Mouse (Mus musculus) cortical plate, adult 2 months (tissue): ENCODE measurements at regions not wholly inside any gene's neighbourhood (a gene's known extent, or its start where the extent isn't known, plus 50 kb on each side); places are given as distances from the start of the nearest gene placed in this dataset.

Experiments
- H3K27ac ChIP-seq: fragments of 200-500 bp; 2 replicates; pipeline ENCODE4 v1.5.1; 2012; ENCODE audit warnings: low read length, control low read depth, inconsistent platforms; ENCODE audit not compliant: insufficient read depth
- H3K4me1 ChIP-seq: fragments of 200-500 bp; 2 replicates; pipeline ENCODE4 v1.6.1; 2011; ENCODE audit warnings: low read length; ENCODE audit not compliant: control insufficient read depth, insufficient read depth
- H3K4me3 ChIP-seq: fragments of 200-500 bp; 2 replicates; pipeline ENCODE4 v1.5.1; 2011; ENCODE audit warnings: mild to moderate bottlenecking, low read length, control low read depth; ENCODE audit not compliant: insufficient read depth
- CTCF ChIP-seq: fragments of 200-500 bp; IDR thresholded peaks from 2 replicates; pipeline ENCODE4 v1.5.1; 2011; ENCODE audit warnings: mild to moderate bottlenecking, control low read depth, low read length; ENCODE audit not compliant: insufficient read depth; ENCODE audit errors: extremely low read depth
- POLR2A ChIP-seq: fragments of 200-500 bp; IDR thresholded peaks from 2 replicates; pipeline ENCODE4 v1.6.1; 2011; ENCODE audit warnings: mild to moderate bottlenecking, low read length, control low read depth; ENCODE audit not compliant: insufficient read depth; ENCODE audit errors: extremely low read depth

DNA sequence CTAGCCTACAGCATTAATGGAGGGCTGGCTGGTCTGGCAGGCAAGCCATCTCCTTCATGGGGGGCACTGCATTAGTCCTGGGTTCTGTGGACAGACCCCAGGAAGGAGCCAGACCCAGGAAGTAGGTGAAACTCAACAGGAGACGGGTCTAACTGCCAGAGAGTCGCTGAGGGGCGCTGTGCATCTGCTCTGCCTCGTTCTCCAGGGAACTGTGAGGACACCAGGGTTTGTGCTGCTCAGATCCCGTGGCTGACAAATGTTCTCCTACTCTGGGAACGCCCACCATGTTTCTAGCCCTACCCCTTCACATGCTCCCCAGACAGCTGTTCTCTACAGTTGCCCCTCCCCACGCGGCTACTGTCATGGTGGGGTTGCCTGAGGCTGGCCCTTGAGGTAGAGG lies 67.7 kb upstream of the Gm26897 start:
- Histone ChIP-seq H3K4me1 (no peaks in the 10 kb centered on the region), H3K27ac (no peak overlapping the region), H3K4me3 (no peak overlapping the region)
- 0 out of 2 replicates have a peak, but pooled peaks have one; percentile 2 for TF ChIP-seq CTCF
- TF ChIP-seq POLR2A = no peak

DNA sequence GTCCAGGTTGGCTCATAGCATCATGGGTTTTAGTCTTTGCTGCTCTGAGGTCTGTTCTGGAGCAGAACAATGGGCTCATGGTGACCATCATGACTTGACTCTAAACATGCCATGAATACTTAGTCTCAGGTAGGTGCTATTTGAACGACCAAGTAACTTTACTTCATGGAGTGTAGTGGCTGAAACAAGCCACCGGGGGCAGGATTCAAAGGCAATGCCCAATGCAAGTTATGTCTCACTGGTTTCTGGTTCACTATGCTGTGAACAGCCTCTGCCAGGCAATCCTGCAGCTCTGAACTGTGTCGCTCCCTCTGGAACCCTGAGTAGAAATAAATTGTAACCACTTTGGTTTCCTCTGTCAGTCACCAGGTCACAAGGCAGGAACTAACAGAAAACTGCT lies 65.8 kb upstream of the Gm26897 start:
- peak; percentile 24; the same call in 1 of the 2 replicates for TF ChIP-seq CTCF
- TF ChIP-seq POLR2A = no peak
- H3K4me3 ChIP-seq = no peak overlapping the region
- no peaks in the 10 kb centered on the region; the same call in 1 of the 2 replicates for H3K4me1 ChIP-seq
- no peak overlapping the region for H3K27ac ChIP-seq

DNA sequence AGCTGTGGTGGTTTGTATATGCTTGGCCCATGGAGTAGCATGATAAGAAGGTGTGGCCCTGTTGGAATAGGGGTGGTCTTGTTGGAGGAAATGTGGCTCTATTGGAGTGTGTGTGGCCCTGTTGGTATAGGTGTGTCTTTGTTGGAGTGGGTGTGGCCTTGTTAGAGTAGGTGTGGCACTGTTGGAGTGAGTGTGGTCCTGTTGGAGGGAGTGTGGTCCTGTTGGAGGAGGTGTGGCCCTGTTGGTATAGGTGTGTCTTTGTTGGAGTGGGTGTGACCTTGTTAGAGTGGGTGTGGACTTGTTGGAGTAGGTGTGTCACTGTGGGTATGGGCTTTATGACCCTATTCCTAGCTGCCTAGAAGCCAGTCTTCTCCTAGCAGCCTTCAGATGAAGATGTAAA lies 64.6 kb upstream of the Gm26897 start:
- no peaks in the 10 kb centered on the region; the same call in 1 of the 2 replicates for H3K4me1 ChIP-seq
- H3K27ac ChIP-seq = no peak overlapping the region
- TF ChIP-seq CTCF (no peak), POLR2A (no peak)
- H3K4me3 ChIP-seq = no peak overlapping the region

DNA sequence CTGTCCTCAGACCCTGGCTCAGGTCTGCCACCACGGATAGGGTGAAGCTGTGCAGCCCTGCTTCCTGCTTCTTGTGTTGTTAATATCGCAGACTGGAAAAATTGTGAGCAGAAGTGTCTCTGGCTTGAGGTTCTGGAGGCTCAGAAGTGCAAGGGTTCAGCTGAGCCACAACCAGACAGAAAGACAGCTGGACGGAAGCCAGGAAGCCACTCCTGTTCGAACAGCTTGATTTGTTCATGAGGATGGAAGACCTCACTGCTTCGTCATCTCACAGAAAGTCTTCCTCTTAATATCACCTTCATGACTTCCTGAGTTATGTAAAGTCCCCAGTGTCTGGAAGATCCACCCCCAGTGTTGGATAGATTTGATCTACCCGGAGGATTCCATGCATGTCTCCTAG lies 62.0 kb upstream of the Gm26897 start:
- Histone ChIP-seq H3K27ac (no peak overlapping the region), H3K4me3 (no peak overlapping the region), H3K4me1 (no peaks in the 10 kb centered on the region; the same call in 1 of the 2 replicates)
- no peak for TF ChIP-seq POLR2A
- TF ChIP-seq CTCF = no peak

DNA sequence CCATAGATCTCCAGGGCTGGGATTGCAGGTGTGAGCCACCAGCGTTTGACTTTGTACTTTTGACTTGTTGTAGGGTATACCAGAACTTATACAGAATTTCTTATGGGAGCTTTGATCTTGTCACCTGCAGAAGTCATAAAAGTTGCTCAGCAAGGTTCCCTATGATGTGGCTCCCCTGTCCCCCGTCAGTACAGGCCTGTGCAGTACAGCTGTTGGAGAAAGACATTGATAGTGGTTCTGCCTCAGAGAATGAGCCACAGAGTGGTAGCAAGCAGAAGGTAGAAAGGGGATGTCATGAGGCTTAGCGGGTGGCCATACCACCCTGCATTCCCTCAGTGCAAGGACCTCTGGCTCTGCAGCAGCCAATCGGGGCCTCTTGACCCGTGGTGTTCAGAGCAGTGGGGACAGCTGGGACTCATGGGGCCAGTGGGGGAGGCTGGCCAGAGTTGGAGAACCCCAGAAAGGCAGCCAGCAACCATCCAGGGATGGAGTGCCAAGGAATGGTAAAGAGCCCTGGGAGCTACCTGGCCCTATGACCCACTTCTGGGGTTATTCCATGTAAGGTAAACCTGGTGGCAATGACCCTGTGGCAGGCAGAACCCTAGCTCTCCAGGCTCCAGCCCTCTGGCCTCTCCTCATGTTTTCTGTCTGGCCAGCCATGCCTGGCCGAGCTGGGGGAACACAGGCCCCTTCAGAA lies 58.6 kb upstream of the Gm26897 start:
- Histone ChIP-seq H3K27ac (no peak overlapping the region), H3K4me1 (peaks cover 7% of the 10 kb centered on the region), H3K4me3 (no peak overlapping the region)
- no peak for TF ChIP-seq POLR2A
- TF ChIP-seq CTCF = no peak

DNA sequence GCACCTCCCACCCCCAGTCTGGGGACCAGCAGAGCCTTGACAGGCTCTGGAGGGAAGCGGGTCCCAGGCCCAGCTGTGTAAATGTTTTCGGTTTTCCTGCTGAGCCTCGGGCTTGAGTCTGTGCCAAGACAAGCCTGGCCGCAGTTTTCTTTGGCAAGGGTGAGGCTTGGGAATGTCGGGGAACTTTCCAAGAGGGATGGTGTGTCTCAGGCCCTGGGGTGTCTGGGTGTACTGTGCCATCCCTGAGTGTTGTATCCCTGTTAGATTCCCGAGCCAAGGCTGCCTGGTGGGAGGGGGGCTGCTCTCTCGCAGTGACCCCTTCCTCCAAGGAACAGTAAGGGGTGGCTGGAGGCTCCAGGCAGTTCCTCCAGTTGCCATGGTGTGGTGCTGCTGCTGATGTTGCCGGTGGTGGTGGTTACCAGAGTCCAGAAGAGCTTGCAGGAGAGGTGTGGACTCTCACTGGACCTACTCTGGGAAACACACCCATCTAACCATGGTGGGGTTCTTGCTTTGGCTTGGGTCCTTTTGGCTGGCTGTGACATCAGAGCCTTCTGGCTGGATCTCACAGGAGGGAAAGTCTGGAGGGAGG lies 58.0 kb upstream of the Gm26897 start:
- H3K27ac ChIP-seq = no peak overlapping the region
- TF ChIP-seq POLR2A (no peak), CTCF (peak; percentile 32; the same call in 1 of the 2 replicates)
- peaks cover 7% of the 10 kb centered on the region for H3K4me1 ChIP-seq
- no peak overlapping the region for H3K4me3 ChIP-seq

DNA sequence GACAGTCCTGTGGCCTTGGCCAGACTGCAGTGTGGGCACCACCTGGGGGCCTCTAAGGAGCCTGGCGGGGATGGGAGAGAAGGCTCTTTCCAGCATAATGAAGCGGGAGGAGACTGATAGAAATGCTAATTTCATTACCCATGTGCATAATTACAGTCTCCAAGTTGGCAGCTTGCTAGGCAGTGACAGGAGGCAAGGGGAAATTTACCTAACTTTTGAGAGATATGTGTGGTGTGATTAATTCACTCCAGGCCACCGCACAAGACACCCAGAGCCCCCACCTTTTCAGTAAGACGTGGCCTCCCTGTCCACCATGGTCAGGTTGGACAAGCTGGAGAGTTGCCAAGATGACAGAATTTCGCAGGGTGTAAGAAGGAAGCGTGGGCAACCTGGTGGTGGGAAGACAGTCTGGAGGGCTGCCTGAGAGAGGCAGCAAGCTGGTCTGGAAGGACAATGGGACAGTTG lies 55.8 kb upstream of the Gm26897 start:
- no peak overlapping the region for H3K4me3 ChIP-seq
- H3K27ac ChIP-seq = no peak overlapping the region
- no peak for TF ChIP-seq CTCF
- peaks cover 12% of the 10 kb centered on the region for H3K4me1 ChIP-seq

DNA sequence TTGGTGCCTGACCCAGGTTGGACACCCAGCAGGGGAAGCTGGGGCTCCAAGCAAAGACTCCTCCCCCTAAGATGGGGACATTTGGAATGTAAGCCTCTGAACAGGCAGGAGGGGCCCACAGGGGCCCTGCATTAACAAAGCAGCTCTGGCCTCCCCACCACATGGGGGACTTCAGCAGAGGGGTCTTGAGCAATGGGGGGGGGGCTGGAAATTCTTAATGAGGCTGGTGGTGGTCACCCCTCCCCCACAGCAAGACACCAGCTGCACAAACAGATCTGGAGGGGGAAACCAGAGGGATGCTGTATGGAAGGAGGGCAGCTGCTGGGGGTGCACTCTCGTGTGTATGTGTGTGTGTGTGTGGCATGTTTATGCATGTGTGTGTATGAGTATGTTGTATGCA lies 55.2 kb upstream of the Gm26897 start:
- Histone ChIP-seq H3K4me1 (peaks cover 12% of the 10 kb centered on the region), H3K27ac (no peak overlapping the region)

DNA sequence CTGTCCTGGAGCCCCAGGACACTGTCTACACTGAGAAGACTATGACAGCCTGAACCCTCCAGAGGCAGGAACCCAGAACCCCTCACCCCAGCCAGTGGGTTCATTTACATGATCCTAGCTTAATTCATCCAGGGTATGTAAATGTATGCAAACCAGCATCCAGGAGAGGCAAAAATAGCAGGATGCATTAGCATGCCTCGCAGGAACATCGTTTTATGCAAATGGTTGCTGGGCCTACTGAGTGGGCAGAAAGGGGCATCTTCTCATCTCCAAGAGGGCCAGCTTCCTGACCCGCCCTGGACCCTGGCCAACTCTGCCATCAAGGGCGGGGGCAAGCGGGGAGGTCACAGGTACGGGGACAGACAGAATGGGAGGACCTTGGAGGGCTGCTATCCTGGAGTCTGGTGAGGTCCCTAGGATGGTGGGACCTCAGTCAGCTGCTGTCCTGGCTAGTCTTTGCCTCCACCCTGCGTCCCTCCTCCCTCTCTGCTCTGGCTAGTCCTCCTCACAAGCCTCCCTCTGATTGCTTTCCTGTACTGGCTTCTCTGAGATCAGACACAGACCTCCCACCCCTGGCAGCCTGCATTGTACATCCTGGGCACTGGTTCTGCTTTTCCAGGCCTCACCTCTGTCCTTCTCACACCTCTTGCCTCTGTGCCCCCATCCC lies 52.2 kb upstream of the Gm26897 start:
- Histone ChIP-seq H3K4me1 (peaks cover 12% of the 10 kb centered on the region), H3K27ac (0 out of 2 replicates have a peak overlapping the region, but pooled peaks have one; percentile 44), H3K4me3 (no peak overlapping the region)
- no peak for TF ChIP-seq CTCF
- TF ChIP-seq POLR2A = no peak

More for the DNA sequence above, 55.2 kb upstream of the Gm26897 start:
- TF ChIP-seq POLR2A (no peak), CTCF (no peak)
- H3K4me3 ChIP-seq = no peak overlapping the region

DNA sequence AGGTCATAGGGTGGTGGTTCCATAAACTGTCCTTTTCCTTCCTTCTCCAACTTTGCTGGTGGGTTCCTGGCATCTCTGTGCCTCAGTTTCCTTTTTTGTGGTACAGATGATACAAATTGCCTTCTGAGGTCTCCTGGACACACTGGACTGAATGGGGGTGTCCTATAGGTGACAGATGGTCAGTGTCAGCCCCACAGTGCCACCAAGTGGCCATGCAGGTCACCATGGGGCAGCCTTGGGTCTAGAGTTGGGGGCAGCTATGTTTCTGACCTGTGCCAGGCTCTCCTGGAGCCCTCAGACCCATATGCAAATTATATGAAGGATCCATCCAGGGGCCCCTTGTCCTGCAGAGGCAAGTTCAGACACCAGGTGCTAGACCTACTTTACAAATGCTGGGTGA lies 50.8 kb upstream of the Gm26897 start:
- Histone ChIP-seq H3K4me1 (peaks cover 12% of the 10 kb centered on the region), H3K4me3 (no peak overlapping the region), H3K27ac (no peak overlapping the region)
- TF ChIP-seq POLR2A (no peak), CTCF (peak; percentile 52)
